Mouse (Mus musculus): ENCODE results near the gene Tm9sf4.

DNA sequence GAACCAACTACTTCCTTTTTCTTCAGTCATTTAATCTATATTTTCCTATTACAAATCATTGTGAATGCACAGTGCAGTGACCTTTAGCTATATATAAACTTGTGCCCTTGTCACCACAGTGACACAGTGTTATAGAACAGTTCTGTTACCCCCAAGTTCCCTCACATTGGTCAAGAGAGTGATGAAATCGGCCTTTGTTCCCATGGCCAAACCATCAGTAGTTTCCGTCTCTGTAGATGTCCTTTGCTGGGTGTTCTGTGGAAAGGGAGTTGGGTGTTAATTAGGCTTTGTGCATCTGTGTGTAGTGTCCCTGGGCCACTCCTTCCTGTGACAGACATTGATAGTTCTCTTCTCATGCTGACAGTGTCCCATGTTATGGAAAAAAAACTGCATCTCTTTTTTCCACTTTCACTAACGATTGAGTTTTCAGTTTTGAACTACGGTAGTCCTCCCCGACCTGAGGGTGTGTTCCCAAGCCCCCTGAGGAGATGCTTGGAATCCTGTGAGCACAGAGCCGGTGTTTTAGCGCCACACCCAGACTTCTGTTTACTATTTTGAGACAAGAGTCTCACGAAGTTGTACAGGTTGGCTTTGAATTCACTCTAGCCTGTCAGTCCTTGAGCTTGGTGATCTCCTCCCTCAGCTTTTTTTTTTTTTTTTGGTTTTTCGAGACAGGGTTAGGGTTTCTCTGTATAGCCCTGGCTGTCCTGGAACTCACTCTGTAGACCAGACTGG, 9.6 kb downstream of the Tm9sf4 start:
- TF ChIP-seq POLR2A (IDR thresholded peaks at IDR 0.05; ENCODE audit: control insufficient read depth, low read depth, low read length) (no peak), CTCF (IDR thresholded peaks at IDR 0.05; ENCODE audit: control insufficient read depth, insufficient read depth, insufficient replicate concordance, low read depth, low read length) (no peak)
